Comparison of ENCODE assay signal across 35 mouse cellular contexts in genomic region chr13:43724161-43724560, GRCm38 (mm10).
"Had no signal": no experiment of that assay in that cellular context is flagged by ENCODE, and none has a peak within 500 bp of the region (broad histone marks: within the 10 kb centered on the region; RNA-seq: fewer than 3 reads in every experiment).

No protein-coding gene starts in this region.

- H3K36me3 ChIP-seq: heart, embryonic 10.5 days; heart, embryonic 12.5 days; heart, embryonic 13.5 days; heart, embryonic 15.5 days; hindbrain, embryonic 10.5 days; hindbrain, embryonic 12.5 days; hindbrain, embryonic 13.5 days; hindbrain, embryonic 15.5 days; intestine, embryonic 15.5 days; kidney, embryonic 15.5 days had no signal

- ATAC-seq: hindbrain, embryonic 16.5 days; hindbrain, postnatal 0 days; inflammation-experienced regulatory T-cells, adult 6 months; intestine, embryonic 15.5 days; intestine, embryonic 16.5 days; intestine, postnatal 0 days had no signal

- H3K4me2 ChIP-seq: heart, embryonic 11.5 days; heart, embryonic 12.5 days; heart, embryonic 13.5 days; heart, embryonic 15.5 days; hindbrain, embryonic 12.5 days; hindbrain, embryonic 13.5 days; hindbrain, embryonic 14.5 days; hindbrain, embryonic 15.5 days; intestine, embryonic 15.5 days; kidney, embryonic 15.5 days had no signal

- H3K9me3 ChIP-seq: heart, embryonic 10.5 days; heart, embryonic 12.5 days; heart, embryonic 13.5 days; heart, embryonic 15.5 days; hindbrain, embryonic 10.5 days; hindbrain, embryonic 12.5 days; hindbrain, embryonic 13.5 days; hindbrain, embryonic 15.5 days; intestine, embryonic 15.5 days; kidney, embryonic 15.5 days had no signal

- H3K9ac ChIP-seq: heart, embryonic 12.5 days; heart, embryonic 13.5 days; heart, embryonic 15.5 days; hindbrain, embryonic 12.5 days; hindbrain, embryonic 13.5 days; hindbrain, embryonic 14.5 days; hindbrain, embryonic 15.5 days; intestine, embryonic 15.5 days; kidney, embryonic 15.5 days had no signal

- H3K4me1 ChIP-seq: hindbrain, embryonic 12.5 days; intestine, embryonic 15.5 days had no signal

- H3K4me3 ChIP-seq: heart, embryonic 10.5 days; heart, embryonic 12.5 days; heart, embryonic 13.5 days; heart, embryonic 15.5 days; hindbrain, embryonic 10.5 days; hindbrain, embryonic 12.5 days; hindbrain, embryonic 13.5 days; hindbrain, embryonic 15.5 days; intestine, embryonic 15.5 days; kidney, embryonic 15.5 days; layer of hippocampus, adult 2 months had no signal

- H3K27me3 ChIP-seq: heart, embryonic 12.5 days; heart, embryonic 13.5 days; heart, embryonic 15.5 days; hindbrain, embryonic 12.5 days; hindbrain, embryonic 15.5 days; intestine, embryonic 15.5 days had no signal

- DNase-seq: heart, postnatal 10 days; heart, postnatal 14 days; heart, postnatal 36 days; heart, postnatal 4 days; kidney, adult 11 months; kidney, adult 18-20 months; kidney, adult 2 months; kidney, adult 8-10 months; kidney, adult 9 months; kidney, postnatal 10 days; kidney, postnatal 14 days; kidney, postnatal 25 days; kidney, postnatal 36 days; kidney, postnatal 4 days; layer of hippocampus, adult 9-11 months; layer of hippocampus, postnatal 36 days had no signal

- H3K27ac ChIP-seq: heart, embryonic 10.5 days; heart, embryonic 13.5 days; heart, embryonic 15.5 days; hindbrain, embryonic 10.5 days; hindbrain, embryonic 12.5 days; hindbrain, embryonic 13.5 days; hindbrain, embryonic 14.5 days; hindbrain, embryonic 15.5 days; hindbrain, postnatal 0 days; intestine, embryonic 15.5 days; kidney, embryonic 15.5 days; kidney, postnatal 0 days; layer of hippocampus, adult 2 months had no signal
